Mouse (Mus musculus): ENCODE measurements around the gene Cfap36. TPM values are rescaled to one million over a fixed set of nuclear protein-coding genes. Genes with fewer than 3 reads are reported as not detected.
A peak's percentile ranks its signal among the peaks of the same experiment; 100 is the strongest.

The Cfap36 gene
- 44.9 and 53.1 TPM in 2 replicates for polyA plus RNA-seq (2011; ENCODE audit: insufficient read length, low read depth, missing spikeins)

DNA sequence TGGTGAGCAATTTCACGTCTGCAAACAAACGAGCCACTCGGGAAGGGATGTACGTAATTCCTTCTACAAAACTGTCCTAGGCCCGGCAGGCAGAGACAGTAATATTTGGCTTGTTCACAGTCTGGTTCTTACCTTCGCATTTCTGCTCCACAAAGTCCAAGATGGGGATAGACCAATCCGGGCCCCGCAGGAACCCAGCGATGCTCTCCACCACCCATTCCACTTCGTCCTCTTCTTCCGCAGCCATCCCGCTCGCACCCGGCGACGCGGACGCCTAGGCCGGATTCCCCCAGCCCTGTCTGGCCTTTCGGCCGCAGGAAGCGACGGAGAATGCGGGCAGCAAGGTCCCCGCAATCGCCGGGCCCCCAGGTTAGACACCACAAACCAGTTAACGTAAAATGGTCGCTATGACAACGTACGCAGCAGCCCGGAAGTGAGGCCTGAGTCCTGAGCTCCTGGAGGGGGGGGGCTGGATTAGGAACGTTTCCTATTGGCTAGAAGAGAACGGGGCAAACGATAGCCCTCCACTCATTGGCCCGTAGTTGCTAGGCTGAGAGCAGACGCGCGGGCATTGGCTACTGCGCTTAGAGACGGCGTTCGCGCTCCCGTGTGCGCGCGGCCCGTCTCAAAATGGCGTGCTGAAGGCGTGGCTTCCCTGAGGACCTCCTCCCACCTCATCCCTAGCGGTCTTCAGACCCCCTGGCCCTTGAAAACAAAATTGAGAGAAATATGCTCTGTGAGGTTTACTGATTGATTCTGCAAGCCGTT is at the start of gene Cfap36:
Cfap36 (minus strand) TSS at position 527 of the 768 bp plus-strand sequence.
- peak within 1 kb of the TSS; percentile 56 for H3K27ac ChIP-seq (ENCODE audit: insufficient read depth, low read length)
- H3K4me3 ChIP-seq (ENCODE audit: insufficient read depth, low read length): peak within 1 kb of the TSS; percentile 86
- no peak for TF ChIP-seq CTCF (IDR thresholded peaks at IDR 0.05; ENCODE audit: borderline replicate concordance, insufficient read depth, low read length)
- TF ChIP-seq POLR2A (IDR thresholded peaks at IDR 0.05; ENCODE audit: low read depth, low read length): peak; percentile 46; the same call in 1 of the 2 replicates
- no peaks in the 10 kb centered on the region for H3K4me1 ChIP-seq (ENCODE audit: control insufficient read depth, insufficient read depth, low read length)

DNA sequence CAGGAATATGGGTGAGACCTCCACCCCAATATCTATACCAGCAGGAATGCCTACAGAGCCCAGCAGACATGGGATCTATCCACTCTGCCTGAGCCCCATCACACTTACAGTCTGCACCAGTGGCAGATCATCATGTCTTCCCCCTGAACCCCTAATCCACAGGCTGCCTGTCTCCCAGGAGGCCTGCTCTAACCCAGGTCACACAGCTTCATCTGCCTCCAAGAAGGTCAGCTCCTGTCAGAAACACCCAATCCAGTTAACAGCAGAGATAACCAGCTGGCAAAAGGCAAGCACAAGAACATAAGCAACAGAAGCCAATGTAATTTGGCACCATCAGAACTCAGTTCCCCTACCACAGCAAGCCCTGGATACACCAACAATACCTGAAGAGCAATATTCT is 40.1 kb upstream of the Cfap36 start:
- Histone ChIP-seq H3K4me3 (ENCODE audit: insufficient read depth, low read length) (no peak overlapping the region), H3K27ac (ENCODE audit: insufficient read depth, low read length) (no peak overlapping the region), H3K4me1 (ENCODE audit: control insufficient read depth, insufficient read depth, low read length) (no peaks in the 10 kb centered on the region)
- no peak for TF ChIP-seq CTCF (IDR thresholded peaks at IDR 0.05; ENCODE audit: borderline replicate concordance, insufficient read depth, low read length)
- no peak for TF ChIP-seq POLR2A (IDR thresholded peaks at IDR 0.05; ENCODE audit: low read depth, low read length)

DNA sequence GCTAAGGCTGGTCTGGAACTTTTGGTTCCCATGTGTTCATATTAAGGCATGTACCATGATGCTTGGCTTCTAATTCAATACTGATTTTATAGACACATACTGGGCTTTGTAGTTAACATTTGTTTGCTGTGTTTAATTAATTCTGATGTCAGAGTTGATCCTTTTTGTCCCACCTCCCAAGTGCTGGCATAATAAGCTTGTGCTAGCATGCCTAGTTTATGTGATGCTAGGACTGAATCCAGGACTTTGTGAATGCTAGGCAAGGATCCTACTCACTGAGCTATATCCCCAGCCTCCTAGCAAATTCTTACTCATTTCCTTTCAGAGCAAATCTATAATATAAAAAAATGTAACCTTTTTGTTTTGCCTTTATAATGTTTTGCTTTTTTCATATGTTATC is 38.8 kb upstream of the Cfap36 start:
- H3K27ac ChIP-seq (ENCODE audit: insufficient read depth, low read length): no peak overlapping the region
- no peaks in the 10 kb centered on the region for H3K4me1 ChIP-seq (ENCODE audit: control insufficient read depth, insufficient read depth, low read length)
- no peak overlapping the region for H3K4me3 ChIP-seq (ENCODE audit: insufficient read depth, low read length)
- TF ChIP-seq POLR2A (IDR thresholded peaks at IDR 0.05; ENCODE audit: low read depth, low read length) (no peak), CTCF (IDR thresholded peaks at IDR 0.05; ENCODE audit: borderline replicate concordance, insufficient read depth, low read length) (no peak)

DNA sequence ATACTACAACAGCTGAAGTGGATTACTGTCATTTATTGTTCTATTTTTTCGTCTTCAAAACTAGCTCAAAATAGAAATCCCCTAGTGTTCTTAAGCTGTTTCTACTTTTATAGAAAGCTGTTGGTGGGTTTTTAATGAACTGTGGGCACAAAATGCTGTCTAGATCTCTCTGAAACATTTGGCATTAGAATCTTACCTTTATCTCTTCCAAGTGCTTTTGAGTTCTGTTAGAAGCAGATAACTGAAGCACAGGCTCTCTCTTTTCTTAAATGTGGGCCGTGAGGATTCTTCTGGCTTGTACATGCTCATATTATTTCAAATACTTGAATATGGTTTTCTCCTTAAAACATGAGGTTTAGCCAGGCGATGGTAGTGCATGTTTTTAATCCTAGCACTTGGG is 27.5 kb upstream of the Cfap36 start:
- H3K27ac ChIP-seq (ENCODE audit: insufficient read depth, low read length): no peak overlapping the region
- no peaks in the 10 kb centered on the region for H3K4me1 ChIP-seq (ENCODE audit: control insufficient read depth, insufficient read depth, low read length)
- H3K4me3 ChIP-seq (ENCODE audit: insufficient read depth, low read length): no peak overlapping the region
- TF ChIP-seq POLR2A (IDR thresholded peaks at IDR 0.05; ENCODE audit: low read depth, low read length): no peak
- TF ChIP-seq CTCF (IDR thresholded peaks at IDR 0.05; ENCODE audit: borderline replicate concordance, insufficient read depth, low read length): no peak

DNA sequence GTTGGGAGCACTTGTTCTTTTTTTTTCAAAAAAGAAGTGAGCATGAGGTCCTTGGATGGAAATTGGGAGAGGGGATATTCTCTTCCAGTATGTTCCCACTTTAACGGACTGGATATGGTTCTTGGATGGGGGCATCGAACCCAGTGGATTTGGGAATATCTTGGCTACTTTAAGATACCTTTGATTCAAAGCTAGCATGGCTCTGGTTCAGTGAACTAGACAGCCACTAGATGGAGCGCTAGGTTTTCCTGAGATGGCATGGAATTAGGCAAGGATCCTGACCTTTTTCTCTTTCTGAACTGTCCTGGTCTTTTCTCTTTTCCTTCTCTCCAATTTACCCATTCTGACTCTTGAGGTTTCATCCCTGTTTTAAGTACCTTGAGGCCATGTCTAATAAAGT is 20.6 kb upstream of the Cfap36 start:
- TF ChIP-seq CTCF (IDR thresholded peaks at IDR 0.05; ENCODE audit: borderline replicate concordance, insufficient read depth, low read length) (no peak), POLR2A (IDR thresholded peaks at IDR 0.05; ENCODE audit: low read depth, low read length) (no peak)
- Histone ChIP-seq H3K4me3 (ENCODE audit: insufficient read depth, low read length) (no peak overlapping the region), H3K27ac (ENCODE audit: insufficient read depth, low read length) (no peak overlapping the region), H3K4me1 (ENCODE audit: control insufficient read depth, insufficient read depth, low read length) (no peaks in the 10 kb centered on the region)

DNA sequence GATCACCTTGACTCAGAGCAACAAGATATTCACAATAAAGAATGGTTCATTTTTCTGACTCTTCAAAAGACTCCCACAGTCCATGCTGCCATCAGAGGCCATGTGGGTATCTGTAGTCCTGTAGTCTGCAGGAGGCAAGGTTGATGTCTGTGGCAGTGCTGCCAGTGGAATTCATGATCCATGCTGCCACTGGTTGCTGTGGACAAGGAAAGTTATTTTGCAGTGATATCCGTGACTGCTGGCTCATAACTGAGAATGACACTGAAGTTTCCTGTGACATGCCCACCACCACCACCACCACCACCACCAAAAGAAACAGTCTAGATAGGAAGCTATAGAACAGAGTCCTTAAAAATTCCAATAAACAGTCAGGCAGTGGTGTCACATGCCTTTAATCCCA is 7.4 kb upstream of the Cfap36 start:
- TF ChIP-seq CTCF (IDR thresholded peaks at IDR 0.05; ENCODE audit: borderline replicate concordance, insufficient read depth, low read length) (no peak), POLR2A (IDR thresholded peaks at IDR 0.05; ENCODE audit: low read depth, low read length) (no peak)
- H3K4me3 ChIP-seq (ENCODE audit: insufficient read depth, low read length): no peak overlapping the region
- no peaks in the 10 kb centered on the region for H3K4me1 ChIP-seq (ENCODE audit: control insufficient read depth, insufficient read depth, low read length)
- H3K27ac ChIP-seq (ENCODE audit: insufficient read depth, low read length): no peak overlapping the region

DNA sequence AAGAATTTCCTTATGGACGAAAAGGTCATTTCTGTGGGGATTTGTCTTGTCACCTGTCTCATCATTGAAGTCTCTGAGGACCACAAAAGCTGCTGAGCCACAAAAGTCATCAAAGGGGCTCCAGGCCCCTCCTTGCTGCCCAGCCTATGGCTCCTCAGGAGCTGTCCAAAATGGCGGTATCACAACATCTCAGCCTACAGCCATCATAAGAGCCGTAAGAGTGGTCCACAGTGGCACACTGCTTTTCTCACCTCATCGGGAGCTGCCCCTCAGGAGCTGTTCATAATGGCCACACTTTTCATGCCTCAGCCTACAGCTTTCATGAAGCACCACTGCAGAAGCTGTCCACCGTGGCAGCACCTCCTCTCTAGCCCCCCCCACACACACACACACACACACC is 1.2 kb upstream of the Cfap36 start:
- Histone ChIP-seq H3K27ac (ENCODE audit: insufficient read depth, low read length) (no peak overlapping the region), H3K4me1 (ENCODE audit: control insufficient read depth, insufficient read depth, low read length) (no peaks in the 10 kb centered on the region), H3K4me3 (ENCODE audit: insufficient read depth, low read length) (no peak overlapping the region)
- no peak for TF ChIP-seq POLR2A (IDR thresholded peaks at IDR 0.05; ENCODE audit: low read depth, low read length)
- TF ChIP-seq CTCF (IDR thresholded peaks at IDR 0.05; ENCODE audit: borderline replicate concordance, insufficient read depth, low read length): no peak

DNA sequence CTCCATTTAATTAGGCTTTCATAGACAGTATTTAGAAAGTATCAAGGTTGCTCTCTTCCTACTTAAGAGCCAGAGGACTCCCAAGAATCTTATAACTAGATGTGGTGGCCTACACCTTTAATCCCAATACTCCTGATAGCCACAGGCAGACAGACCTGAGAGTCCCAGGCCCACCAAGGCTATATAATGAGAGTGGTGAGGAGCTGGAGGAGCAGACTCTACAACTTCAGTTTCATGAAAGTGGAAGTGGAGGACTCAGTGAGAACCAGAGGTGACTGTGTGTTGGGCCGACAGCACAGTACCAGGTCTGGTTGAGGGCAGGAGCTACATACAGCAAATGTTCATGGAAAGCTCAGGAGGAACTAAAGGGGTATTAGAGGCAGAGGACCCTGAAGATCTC is 516 bp upstream of the Cfap36 start:
- TF ChIP-seq CTCF (IDR thresholded peaks at IDR 0.05; ENCODE audit: borderline replicate concordance, insufficient read depth, low read length): no peak
- no peak for TF ChIP-seq POLR2A (IDR thresholded peaks at IDR 0.05; ENCODE audit: low read depth, low read length)
- no peak overlapping the region for H3K4me3 ChIP-seq (ENCODE audit: insufficient read depth, low read length)
- no peak overlapping the region for H3K27ac ChIP-seq (ENCODE audit: insufficient read depth, low read length)

DNA sequence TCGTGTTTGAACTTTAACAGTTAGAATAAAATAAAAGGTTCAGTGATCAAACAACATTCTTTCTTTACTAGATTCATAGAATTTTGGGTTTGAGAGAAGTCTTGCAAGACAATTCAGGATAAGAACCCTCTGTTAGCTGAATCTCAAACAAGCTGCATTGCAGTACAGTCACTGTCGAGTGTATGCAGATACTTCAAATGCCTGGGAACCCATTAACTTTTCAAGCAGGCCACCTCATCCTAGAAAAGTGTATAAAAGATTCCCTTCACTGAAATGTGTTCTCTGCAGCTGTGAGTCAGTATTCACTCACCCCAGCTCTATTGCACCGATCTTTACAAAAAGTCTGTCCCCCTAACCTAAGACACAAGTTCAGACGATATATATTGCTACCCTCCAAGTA is 1.2 kb downstream of the Cfap36 start:
- peak overlapping the region; percentile 86 for H3K4me3 ChIP-seq (ENCODE audit: insufficient read depth, low read length)
- no peaks in the 10 kb centered on the region for H3K4me1 ChIP-seq (ENCODE audit: control insufficient read depth, insufficient read depth, low read length)
- H3K27ac ChIP-seq (ENCODE audit: insufficient read depth, low read length): peak overlapping the region; percentile 56
- no peak for TF ChIP-seq CTCF (IDR thresholded peaks at IDR 0.05; ENCODE audit: borderline replicate concordance, insufficient read depth, low read length)
- no peak for TF ChIP-seq POLR2A (IDR thresholded peaks at IDR 0.05; ENCODE audit: low read depth, low read length)

More for the DNA sequence above, 516 bp upstream of the Cfap36 start:
- no peaks in the 10 kb centered on the region for H3K4me1 ChIP-seq (ENCODE audit: control insufficient read depth, insufficient read depth, low read length)

DNA sequence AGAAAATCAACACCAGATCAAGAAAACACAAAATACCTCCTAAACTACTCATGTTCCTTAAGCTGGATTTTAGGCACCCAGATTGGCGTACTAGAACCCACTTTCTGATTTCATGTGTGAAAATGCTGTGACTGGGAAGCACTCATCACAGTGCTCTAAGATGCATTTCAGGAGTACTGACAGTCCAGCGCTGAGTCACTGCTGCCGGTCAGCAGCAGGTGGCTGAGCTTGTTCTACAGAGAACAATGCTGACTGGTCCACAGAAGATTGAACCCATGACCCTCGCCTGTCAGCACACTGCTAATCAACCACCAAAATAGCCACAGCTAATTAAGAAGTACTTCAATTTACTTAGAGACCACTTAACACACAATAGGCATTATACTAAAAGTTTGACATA is 5.2 kb downstream of the Cfap36 start:
- Histone ChIP-seq H3K4me3 (ENCODE audit: insufficient read depth, low read length) (no peak overlapping the region), H3K27ac (ENCODE audit: insufficient read depth, low read length) (no peak overlapping the region), H3K4me1 (ENCODE audit: control insufficient read depth, insufficient read depth, low read length) (no peaks in the 10 kb centered on the region)
- TF ChIP-seq POLR2A (IDR thresholded peaks at IDR 0.05; ENCODE audit: low read depth, low read length): no peak
- TF ChIP-seq CTCF (IDR thresholded peaks at IDR 0.05; ENCODE audit: borderline replicate concordance, insufficient read depth, low read length): no peak

Data from embryonic fibroblast, embryonic 13.5 days (primary cell).